Mouse (Mus musculus) right cerebral cortex, postnatal 25 days (tissue): ENCODE measurements around the gene Slc7a5.

Experiments used
- DNase-seq: peaks from one replicate; pipeline ENCODE4 v3.0.0; 2022

Slc7a5 gene

DNA sequence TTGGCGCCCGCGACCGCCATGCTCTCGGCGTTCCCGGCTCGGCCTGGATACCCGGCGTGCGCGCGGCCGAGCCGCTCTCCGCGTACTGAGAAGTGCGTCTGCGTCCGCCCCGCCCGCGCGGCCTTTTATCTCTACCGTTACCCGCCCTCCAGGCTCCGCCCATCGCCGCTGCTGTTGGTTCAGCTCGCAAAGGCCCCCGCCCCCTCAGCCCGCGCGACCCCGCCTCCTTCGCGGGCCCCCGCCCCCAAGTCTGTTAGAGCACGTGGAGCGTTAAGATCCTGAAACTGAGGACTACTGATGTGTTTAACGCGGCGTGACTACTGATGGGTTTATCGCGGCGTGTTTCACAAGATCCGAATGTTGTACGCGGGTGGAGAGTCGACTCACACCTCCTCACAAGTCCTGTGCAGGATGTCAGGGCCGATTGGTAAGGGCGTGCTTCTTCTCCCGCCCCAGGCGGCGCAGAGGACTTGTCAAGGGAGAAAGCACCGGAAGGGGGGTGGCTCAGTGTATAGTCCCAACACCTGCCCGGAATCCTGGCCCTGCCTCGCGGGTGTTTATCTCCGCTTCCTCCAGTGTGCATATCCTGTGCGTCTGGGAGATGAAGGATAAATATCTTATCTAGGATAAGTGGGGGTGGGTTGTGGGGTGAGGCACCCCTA is at the start of gene Slc7a5:
Gene Slc7a5, minus strand, starts transcription at position 108 of the 662 bp plus-strand sequence.
- peak; percentile 95 for DNase-seq

DNA sequence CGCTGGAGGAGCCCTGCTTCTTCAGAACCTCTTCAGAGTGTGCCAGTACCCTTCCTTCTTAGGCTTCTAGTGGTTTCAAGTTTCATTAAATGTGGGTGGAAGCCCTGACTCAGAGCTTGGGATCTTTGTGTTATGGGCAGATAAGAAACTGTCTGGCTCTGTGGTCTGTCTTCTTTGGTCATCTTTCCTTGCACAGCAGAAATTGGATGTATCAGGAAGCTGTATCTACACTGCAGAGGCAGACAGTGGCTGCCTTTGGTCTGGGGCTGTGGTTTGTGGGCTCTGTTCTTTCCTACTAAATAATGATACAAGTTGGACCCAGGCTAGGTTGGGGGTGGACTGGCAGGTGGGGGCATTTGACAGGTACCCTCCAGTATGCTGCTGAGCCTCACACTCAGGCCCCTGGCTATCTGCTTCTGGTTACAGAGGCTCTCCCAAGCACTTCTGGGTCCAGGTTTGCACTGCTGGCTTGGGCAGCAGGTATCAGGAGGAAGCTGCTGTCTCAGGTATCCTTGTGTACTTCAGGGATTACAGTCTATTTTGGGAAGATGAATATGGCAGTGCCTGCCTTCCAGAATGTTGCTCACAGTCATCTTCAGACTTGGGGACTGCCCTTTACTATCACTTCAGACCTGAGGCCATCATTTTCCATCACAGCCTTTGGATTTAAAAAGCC is 48.5 kb upstream of the Slc7a5 start:
- DNase-seq, result no peak

DNA sequence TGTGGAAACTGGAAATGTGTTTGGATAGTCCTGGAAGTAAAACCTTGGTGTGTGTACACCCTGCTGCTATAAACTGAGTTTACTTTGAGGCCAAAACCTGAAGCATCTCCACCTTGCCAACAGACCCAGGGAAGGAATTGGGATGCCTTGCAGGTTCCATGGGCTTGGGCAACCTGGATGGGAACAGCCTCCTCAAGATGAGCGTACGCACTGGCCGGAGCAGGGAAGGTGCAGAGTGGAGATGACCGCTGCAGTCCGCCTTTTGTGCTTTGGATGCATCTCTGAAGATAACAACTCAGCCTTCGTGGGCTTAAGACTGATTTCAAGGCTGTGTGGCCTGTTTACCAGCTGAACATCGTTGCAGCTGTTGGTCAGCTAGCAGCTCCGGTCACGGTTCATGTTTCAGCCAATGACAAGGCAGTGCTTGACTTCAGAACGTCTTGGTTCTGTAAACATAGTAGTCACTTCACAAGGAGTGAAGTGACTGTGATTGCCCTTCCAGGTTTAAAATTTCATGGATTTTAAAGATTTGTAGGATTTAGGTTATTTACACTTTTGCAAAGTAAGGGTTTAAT is 47.6 kb upstream of the Slc7a5 start:
- no peak for DNase-seq

DNA sequence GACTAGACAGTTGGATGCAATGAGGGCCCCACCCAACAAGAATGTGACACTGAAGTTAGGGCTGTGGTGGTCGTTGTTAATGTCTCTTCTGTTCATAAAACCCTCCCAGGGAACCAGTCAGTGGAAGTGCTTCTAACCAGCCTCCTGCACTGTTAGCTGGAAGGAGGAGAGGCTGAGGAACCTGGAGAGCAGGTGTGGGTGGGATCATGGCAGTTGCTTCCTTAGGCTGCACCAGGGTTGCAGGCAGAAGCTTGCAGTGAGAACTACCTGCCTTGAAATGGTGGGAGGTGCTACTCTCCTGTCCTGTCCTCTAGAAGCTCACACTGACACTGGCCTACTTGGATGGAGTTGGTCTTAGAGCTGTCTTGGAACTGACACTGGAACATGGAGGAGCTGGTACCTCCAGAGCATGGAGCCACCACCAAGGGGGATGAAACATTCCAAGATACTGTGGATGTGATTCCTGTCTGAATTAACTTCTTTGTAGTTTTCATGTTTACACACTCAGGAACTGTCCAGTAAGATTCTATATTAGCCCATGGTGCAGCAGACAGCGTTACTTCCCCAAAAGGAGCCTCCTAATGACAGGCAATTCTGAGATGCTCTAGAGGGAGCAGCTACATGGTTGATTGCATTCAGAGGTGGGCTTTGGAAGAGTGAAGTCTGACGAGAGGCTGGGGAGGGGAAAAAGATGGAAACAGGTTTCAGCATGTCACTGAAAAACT is 46.5 kb upstream of the Slc7a5 start:
- DNase-seq, result no peak

DNA sequence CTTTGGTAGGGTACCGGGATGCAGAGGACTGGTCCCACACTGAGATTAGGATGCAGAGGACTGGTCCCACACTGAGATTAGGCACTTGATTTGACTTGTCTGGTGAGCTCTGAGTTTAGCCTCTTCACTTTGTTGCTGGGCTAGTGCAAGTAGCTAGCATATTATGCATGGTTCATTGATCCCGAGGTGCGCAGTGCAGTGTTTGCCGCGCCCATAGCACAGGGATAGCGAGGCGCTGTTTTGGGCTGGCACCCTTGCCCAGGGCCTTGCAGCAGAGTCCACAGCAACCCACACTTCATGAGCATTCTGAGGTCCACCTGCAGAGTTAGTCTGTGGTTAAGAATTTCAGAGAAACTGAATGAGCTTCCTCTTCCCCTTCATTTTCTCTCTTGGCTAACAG is 45.3 kb upstream of the Slc7a5 start:
- DNase-seq, result no peak

DNA sequence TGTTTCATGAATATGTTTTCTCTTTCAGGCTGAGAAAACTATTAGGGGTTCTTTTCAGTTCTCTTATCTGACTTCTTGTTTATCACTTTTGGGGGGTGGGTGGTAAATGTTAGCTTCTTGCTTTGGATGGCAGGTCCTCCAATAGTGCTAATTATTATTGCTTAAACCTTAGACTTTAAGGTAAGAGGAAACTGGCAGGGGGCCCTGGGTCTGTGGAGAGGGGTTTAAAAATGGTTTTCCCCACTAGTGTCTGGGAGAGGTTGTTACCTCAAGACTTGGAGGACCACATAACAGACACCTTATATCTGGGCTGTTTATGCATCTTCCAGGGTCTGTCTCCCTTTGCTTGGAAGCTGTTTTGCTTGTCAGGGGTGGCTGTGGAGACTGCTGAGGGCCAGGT is 44.6 kb upstream of the Slc7a5 start:
- no peak for DNase-seq

DNA sequence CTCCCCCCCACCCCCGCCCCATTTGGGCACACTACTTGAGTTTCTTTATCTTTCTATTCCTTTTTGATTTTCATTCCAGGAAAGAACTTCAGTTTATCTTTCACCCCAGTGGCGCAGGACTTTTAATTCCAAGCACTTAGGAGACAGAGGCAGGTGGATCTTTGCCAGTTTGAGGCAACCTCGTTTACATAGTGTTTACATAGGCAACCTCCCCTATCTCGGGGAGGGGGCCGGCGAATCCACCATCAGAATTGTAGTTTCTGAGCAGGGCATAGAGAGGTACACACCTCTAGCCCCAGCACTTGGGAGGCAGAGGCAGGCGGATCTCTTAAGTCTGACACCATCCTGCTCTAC is 44.1 kb upstream of the Slc7a5 start:
- DNase-seq, result no peak

DNA sequence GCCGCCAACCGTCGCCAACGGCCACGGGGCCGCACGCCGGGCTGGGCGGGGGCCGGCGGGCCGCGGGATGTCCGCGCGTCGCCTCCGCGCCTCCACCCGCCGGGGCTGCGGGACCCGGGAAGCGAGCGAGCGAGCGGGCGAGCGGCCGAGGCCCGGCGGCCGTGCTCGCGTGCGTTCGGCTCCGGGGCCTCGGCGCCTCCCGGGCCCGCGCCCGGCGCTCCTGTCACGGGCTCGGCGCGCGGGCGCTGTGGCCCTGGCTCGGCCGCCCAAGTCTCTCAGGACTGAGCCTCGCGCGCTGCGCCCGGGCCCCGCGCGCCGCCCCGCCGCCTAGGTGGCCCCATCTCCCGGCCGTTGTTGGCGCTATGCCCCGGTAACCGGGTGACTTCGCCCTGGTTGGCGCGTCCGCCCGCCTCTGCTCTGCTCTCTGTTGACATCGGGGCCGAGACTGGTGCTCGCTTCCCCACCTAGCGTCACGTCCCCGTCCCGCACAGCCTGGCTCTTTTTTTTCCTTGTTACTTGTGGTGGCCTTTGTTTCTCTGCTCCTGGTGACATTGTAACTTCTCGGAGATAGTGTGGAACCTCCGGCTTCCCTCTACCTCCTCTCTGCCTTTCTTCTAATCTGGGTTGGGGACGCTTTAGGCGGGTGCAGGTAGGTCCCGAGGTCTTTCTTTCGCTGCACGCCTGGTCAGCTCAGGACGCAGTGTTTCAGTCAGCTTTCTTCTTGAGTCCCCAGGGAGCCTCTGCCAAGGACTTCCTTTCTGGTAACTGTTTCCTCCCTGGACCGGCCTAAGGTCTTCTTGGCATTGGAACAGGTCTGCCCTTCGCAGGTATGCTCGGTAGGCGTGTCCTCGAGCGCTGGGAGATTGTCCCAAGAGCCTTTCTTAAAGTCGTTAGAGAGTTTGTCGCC is 43.5 kb upstream of the Slc7a5 start:
- DNase-seq, result peak; percentile 55

DNA sequence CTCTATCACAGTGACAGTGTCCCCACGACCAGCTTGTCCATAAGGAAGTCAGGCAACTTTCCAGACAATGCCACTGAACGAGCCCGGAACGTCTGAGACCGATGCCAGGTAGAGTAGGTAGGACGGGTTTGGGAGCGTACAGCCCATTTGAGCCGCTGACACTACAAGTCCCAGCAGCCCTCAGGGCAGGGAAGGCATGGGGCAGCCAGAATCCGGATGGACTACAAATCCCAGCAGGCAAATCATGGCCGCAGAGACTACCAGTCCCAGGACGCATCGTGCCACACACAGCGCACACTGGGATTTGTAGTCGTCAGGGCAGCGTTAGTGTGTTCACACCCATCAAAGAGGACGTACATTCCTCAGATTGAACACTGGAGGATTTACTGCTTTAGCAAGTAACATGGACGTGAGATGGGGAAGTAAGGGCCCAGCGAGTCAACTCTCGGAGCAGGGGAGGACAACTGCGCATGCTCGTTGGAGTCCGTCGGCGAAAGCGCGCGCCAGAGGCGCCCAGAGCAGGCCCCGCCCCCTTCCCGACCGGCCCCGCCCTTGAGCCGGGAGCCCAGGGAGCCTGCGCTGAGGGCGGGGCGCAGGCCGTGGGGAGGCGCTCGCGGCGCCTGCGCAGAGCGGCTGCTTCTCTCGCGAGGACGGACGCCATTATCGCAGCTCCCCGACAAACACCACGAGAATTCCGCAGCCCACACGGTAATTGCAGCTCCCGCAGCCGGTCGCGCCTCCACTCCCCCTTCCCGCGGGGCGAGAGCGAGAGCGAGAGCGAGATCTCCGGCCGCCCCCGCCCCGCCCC is 42.7 kb upstream of the Slc7a5 start:
- peak; percentile 99 for DNase-seq

DNA sequence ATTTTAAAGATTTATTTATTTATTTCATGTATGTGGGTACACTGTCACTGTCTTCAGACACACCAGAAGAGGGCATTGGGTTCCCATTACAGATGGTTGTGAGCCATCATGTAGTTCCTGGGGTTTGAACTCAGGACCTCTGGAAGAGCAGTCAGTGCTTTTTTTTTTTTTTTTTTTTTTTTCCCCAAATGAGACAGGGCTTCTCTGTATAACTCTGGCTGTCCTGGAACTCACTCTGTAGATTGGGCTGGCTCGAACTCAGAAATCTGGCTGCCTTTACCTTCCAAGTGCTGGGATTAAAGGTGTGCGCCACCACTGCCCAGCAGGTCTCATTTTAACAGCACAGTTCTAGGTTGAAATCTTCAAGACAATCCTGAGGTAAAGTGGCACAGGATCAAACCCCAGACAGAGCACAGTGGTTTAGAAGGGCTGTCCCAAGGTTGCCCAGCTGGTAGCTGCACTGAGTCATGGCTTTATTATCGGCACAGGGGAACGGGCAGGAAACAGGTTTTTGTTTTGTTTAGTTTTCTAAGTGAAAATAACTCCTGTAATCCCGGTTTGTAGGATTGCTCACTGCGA is 41.8 kb upstream of the Slc7a5 start, which contains the start of gene Banp:
Gene Banp, plus strand, starts transcription at position 529 of the 579 bp plus-strand sequence.
- no peak for DNase-seq

DNA sequence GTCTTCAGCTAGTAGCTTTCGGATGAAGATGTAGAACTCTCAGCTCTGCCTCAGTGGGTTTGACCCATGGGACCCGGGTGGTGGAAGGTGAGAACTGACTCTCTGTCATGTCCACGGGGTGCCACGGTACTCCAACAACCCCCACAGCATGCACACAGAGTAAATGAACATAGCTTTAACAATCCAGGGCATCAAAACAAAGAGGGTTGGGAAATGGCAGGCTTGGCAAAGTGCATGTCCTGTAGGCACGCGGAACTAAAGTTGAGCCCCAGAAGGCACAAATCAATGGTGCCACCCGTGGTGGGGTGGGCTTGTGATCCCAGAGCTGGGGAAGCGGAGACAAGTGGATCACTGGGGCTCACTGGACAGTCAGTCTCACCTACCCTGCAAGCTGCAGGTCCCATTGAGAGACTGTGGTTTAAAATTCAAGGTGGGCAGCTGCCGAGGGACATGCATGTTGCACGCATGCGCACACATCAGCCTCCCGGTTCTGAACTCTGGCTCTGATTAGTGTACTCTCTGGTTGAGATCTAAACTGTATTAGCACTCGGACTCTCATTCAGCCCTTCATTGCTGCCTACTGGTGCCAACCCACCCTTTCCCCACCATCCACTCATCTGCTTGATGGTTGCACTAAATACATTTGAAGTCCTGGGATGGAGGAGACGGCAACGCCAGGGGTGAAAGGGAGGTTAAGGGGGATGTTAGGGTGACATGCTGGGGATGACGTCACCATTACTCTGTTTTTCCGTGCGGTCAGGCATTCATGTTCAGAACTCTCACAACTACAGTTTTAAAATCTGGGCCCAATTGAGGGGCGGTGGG is 41.0 kb upstream of the Slc7a5 start:
- no peak for DNase-seq

DNA sequence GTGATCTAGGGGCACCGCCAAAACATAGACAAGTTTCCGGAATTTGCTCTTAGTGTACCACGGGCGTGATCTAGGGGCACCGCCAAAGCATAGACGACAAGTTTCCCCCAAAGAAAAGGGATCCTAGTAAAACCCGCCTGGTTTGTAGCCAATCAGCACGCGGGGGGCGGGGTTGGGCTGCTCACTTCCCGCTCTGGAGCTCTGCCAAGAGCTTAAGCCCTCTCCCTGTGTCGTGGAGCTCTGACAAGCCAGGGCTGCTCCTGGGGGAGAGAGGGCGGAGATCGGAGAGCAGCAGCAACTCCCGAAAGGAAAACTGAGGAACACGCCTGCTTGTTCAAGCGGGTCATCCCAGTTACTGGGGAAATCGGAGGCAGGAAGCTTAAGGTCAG is 40.3 kb upstream of the Slc7a5 start:
- peak; percentile 68 for DNase-seq

DNA sequence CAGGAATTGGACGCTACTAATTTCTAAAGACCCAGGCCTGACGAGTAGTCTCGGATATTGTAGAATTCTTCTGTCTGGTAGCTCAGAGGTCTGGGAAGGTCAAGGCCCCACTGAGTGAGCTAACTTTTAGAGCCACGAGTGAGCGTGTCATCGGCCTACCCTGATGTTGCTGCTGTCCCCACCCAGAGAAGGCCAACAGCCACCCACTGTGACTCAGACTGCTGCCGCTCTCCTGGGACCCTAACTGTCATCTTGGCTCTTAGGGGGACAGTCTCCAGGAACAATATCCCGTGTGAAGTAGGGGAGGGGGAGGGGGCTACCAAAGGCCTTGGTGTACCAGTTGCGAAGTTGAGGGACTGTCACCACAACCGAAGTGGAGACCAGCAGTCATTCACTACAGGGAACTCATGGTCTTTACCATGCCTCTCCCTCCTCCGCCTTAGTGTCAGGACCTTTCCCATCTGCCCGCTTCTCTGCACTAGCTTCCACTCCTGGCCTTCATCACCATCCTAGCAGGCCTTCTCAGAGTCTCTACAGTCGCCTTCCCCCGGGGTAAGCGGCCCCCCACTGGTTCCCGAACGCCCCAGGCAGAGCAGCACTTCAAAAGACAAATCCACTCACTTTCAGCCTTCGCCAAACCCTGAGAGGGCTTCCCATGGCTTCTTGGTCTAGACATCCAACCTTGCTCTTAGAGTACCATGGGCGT is 39.7 kb upstream of the Slc7a5 start:
- DNase-seq, result no peak

DNA sequence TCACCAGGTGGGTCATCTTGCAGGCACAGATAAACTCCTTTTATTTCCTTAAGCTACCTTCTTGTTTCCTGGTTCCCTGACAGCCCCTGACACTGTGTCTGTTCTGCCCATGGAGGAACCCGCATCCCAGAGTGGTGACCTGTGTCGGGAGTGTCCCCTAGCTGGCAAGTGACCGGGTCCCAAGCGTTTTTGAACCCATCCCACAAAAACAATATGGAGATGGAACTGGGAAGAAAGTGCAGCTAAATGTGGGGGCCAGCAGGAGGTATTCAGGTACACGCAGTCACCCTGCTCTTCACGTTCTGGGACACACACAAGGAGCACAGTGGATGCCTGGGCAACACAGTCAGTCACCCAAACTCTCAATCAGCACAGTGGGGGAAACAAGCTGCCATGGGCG is 38.9 kb upstream of the Slc7a5 start:
- DNase-seq, result no peak

DNA sequence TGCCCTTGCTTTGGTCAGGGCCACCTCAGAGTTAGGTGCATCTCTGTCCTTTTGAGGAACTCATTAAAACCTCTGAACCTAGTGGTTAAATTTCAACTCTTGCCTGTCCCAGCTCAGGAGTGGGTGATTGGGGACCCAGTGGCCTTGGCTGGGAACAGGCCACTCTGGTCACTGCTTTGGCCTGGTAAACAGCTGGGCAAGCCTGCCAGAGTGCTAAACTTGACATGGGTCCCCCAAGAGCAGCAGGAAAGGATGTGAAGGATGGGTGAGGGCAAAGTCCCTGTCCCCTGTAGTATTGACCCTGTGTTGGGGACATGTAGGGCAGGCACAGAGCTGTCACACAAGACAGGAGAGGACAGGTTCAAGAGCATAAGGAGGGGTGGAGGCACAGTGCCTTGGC is 37.3 kb upstream of the Slc7a5 start, which contains the start of gene Car5a:
Gene Car5a, minus strand, starts transcription at position 74 of the 400 bp plus-strand sequence.
- no peak for DNase-seq

DNA sequence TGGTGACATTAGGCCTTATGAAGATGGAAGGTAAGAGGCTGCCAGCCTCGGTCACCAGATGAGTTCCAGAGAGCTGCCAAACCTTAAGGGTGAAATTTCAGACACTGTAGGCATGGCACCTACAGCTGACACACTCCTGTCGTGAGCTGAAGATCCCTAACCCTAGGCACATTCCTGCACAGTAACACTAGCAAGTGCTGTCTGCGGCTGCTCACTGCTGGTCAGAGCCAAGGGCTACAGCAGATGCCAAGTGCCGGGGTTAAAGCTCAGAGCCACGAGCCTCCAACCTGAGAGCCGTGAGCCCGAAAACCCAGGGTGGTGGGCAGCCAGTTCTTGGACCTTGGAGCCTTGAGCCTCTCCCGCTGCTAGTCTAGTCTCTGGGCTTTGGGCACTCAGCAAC is 36.2 kb upstream of the Slc7a5 start:
- no peak for DNase-seq

DNA sequence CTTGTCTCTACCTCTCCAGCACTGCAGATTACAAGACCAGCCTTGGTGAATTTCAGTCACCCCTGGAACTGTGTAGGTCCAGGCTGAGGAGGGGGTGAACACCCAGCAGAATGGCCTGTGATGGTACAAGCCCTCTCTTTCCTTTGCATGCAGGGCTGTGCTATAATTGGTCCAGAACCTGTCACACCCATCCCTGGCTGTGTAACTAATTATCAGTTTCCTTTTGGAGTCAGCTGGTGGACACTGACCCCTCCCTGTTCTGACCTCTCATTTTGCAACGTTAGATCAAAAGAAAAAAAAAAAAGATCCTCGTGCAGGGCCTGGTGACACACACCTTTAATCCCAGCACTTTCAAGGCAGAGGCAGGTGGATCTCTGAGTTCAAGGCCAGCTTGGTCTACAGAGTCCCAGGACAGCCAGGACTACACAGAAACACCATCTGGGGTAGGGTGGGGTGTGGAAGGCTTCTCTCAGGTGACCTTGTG is 35.6 kb upstream of the Slc7a5 start:
- no peak for DNase-seq

DNA sequence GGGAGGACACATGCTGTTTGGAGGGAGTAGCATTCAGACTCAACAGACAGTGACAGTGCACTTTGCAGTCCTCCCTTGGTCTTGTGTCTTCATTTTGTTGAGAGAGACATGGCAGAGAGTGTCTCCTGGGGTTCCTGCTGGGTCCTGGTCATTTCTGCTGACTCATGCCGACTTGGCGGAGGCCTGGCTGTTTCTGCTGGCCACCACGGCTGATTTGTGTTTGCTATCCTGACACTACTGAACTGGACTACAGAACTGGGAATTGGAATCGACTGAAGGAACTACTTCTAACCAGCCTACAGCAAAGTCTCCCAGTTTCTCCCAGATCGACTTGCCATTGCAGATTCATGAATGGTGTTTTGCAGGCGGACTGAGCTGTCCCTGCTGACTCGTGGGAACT is 31.2 kb upstream of the Slc7a5 start:
- no peak for DNase-seq

DNA sequence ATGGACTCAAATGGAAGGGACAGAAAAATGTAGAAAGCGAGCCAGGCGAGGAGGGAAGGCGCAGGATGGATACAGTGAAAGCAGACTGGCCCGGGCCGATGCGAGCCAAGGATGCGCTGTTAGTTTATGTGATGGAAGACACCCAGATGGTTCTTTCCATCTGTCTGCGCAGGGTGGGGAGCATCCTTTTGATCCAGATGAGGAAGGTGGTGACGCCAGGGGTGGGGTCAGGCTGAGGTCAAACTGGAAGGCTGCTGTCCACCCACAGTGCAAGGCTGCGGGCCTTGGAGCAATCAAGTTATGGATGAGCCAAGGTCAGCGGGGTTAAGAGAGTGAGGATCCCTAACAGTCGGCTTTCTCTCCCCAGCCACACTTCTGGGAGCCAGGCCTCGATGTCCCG is 28.9 kb upstream of the Slc7a5 start:
- DNase-seq, result no peak
